Mouse (Mus musculus): ENCODE measurements around the gene C2.
"Not testable (repeated sequence)": the region's sequence is repeated elsewhere in the genome, so short reads cannot be mapped to it uniquely, and the experiment has no call there.

The C2 gene

DNA sequence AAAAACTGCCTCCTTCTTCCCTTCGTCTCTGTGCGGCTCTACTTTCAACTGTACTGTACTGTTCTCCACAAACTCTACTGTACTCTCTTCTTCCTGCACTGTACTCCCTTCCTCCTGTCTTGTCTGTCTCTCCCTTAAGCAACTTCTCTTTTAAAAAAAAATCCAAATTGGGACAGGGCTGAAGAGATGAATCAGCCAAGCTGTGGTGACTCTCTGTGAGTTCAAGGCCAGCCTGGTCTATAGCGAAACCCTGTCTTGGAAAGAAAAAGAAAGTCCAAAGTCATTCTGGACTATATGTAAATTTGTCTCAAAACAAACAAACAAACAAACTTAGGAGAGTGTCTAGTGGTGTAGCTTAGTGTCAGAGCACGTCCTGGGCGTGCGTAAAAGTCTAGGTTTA lies 23.7 kb downstream of the C2 start:
- no peak for DNase-seq

DNA sequence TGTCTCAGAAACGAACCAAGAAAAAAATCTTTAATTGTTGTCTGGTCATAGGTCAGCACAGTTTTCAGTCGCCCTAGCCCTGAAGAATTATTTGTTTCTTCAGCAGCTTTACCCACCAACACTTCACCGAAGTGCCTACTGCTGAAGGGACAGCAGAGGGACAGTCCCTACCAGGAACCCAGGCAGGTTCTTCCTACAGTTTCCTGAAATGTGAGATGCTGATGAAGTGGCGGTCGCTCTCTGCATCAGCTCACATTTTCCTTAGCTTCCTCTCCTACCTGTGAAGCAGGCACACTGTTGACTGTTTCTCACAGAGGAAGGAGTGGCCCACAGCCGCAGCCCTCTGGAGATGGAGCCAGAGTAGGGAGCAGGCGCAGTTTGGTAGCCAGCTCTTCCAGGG lies 32.1 kb downstream of the C2 start:
- DNase-seq = no peak

GRCm38 (mm10) chr17:34862416-34863081 lies 35.5 kb downstream of the C2 start, which contains the start of gene Cfb:
Cfb (minus strand) TSS chr17:34862518.
- no peak for DNase-seq

DNA sequence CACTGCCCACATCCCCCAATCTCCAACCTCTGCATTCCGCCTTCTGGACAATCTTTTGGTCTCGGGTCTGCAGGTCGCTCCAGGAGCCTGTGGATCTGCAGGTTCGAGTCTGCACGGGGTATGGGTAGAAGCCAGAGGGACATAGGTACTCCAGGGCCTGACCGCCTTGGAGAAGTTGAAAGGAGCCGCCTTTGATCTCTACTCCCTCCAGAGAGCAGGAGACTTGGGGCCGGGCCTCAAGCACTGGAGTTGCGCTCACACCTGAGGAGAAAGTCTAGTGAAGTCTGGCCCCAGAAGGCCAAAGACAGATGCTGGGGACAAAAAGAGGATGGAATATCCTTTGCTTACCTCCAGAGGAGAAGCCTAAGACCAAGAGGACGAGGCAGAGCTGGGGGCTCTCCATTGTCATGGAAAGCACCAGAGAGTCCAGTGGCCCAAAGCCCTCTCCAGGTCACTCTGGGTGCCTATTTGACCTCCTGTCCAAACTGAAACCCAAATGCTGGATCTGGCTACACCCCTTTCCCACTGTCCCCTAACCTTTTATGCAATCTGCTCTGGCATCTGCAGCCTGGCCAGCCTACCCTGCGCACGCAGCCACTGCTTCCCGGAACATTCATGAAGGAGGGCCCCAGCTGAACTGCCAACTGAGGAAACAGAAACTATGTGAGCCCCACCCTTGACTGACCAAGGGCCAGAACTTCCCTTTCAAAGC lies 36.2 kb downstream of the C2 start:
- DNase-seq = peak; percentile 69

DNA sequence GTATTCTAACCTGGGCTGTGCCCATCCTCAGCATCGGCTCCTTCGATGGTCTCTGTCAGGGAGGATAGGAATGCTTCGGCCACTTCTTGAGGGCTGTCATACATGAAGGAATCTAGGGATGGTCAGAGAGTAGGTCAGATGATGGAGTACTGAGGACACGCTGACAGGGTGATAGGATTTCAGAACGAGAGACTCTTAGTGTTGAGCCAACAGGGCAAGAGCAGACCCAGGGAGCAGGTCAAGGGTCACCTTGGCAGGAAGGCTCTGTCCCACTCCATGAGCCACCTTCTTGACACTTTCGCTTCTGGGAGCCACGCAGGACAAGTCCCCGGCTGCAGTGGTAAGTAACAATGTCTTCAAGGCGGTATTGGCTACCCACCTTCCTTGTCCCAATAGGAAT lies 37.6 kb downstream of the C2 start:
- no peak for DNase-seq

DNA sequence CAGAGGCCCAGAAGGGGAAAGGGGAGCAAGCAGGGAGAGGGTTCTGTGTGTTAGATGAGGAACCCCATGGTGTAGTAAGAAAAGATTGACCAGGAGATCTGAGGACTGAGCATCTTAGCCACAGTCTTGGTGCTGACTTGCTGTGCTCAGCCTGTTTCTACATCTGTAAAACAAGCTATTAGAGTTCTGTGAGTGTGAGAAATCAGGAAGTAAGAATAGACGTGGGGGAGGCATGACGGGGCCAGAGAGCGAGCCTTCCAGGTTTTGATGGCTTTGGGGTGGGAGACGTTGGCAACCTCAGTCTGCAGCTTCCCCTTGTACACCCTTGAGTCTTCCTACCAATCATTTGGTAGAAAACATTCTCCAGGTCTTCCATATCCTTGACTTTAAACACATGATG lies 39.4 kb downstream of the C2 start:
- DNase-seq = no peak

DNA sequence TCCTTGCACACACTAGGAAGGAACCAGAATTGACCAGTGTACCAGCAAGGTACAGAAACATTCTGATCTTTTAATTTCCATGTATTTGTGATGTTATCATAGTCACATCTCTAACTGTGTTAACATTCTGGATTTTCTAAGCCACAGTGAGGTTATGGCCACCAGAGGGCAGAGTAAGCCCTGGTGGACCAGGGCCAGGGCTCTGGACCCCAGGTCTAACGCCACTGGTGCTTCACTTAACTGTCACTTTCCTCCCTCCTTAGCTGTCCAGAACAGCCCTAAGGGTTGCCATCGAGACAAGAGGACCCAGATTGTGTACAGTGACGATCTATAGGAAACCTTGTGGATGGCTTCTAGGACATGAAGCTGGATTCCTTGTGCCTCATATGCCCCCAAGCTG lies 42.2 kb downstream of the C2 start:
- DNase-seq = peak; percentile 71

GRCm38 (mm10) chr17:34854761-34855160 lies 43.3 kb downstream of the C2 start:
- no peak for DNase-seq

- no peak for DNase-seq
Measured at GRCm38 (mm10) chr17:34853511-34853910, 44.6 kb downstream of the C2 start.

- DNase-seq = no peak
Measured at GRCm38 (mm10) chr17:34850517-34851125, 47.4 kb downstream of the C2 start.

DNA sequence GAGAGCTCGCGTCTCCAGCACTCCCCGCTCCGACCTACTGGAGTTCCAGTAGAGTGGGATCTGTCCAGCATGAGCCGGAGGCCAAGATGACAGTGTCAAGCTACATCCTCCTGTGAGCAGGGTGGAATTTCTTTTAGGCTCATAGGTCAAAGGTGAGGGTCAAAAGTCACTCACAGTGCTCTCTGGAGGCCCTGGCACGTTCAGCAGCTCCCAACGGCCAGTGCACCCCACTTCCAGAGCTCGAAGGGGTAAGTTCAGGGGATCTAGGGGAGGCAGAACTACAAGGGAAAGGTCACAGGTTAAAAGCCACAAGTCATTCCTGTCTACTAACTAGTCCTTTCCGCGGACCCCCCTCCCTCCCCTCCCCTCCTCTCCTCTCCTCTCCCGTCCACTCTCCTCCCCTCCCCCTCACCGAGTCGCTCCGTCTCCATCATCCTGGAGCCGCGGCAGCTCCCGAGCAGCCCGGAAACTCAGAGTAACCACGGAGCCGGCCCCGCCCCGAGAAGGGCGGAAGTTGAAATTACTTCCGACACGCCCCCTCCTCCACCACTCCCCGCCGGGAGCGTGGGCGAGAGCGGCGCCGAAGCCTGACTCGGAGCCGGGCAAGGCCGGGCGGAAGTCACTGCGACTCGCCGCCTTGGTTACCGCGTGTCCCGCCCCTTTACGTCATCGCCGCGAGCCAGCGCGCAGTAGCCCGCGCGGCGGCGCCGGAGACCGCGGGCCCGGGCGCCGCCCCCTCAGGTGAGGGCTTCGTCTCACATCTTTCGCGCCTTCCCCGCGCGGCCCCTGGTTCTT lies 48.1 kb downstream of the C2 start, which contains the start of the genes Skiv2l and Nelfe:
Skiv2l (minus strand) TSS at position 489 of the 795 bp plus-strand sequence.
Nelfe (plus strand) TSS at position 670 of the 795 bp plus-strand sequence.
- DNase-seq = peak; percentile 98

DNA sequence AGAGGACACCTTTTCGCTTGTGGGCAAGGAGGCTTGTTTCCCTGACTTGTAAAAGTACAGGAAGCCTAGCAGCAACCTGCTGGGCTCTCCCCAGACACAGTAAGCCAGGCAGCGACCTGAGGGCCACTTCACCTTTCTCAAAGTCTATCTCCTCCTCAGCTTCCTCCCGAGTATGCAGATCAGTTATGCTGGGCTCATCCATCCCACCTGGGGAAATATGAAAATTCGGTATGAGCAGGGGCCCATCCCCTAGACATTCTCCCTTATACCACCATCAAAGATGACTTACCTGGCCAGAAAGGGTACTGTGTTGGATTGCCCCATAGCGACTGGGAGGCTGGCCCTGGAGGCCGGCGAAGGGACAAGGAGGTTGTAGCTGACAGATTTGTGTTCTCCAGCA lies 50.5 kb downstream of the C2 start:
- DNase-seq = no peak

DNA sequence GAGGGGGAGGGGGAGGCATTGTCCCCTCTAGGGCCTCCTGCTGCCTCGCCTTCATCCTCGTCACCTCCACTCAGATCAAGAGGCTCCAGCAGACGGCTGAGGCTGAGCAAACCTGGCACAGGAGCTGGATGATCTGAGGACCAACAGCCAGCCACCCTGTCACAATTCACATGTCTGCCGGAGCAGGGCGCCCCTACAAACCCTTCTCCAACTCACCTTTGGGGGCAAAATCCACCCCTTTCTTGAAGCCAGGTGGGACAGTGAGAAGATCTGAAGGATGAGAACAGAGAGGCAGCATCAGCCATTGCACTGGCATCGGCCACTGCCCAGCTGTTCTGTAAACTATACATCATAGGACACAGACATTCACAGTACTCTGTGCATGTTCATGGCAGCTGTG lies 50.9 kb downstream of the C2 start:
- no peak for DNase-seq

GRCm38 (mm10) chr17:34844884-34845283 lies 53.2 kb downstream of the C2 start:
- DNase-seq = no peak

GRCm38 (mm10) chr17:34840736-34841307 lies 57.2 kb downstream of the C2 start:
- DNase-seq = no peak

DNA sequence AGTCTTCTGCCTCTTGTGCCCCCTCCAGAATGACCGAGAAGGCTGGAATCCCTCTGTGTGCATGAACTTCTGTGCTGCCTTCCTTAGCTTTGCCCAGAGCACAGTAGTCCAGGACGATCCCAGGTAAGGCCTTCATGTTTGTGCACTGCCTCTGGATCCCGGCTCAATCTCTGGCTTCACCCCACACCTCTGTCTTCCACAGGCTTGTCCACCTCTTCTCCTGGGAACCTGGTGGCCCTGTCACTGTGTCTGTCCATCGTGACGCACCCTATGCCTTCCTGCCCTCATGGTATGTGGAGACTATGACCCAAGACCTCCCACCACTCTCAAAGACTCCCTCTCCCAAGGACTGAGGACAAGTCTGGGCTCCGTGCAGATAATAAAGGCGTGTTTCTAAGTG lies 59.3 kb downstream of the C2 start:
- no peak for DNase-seq

DNA sequence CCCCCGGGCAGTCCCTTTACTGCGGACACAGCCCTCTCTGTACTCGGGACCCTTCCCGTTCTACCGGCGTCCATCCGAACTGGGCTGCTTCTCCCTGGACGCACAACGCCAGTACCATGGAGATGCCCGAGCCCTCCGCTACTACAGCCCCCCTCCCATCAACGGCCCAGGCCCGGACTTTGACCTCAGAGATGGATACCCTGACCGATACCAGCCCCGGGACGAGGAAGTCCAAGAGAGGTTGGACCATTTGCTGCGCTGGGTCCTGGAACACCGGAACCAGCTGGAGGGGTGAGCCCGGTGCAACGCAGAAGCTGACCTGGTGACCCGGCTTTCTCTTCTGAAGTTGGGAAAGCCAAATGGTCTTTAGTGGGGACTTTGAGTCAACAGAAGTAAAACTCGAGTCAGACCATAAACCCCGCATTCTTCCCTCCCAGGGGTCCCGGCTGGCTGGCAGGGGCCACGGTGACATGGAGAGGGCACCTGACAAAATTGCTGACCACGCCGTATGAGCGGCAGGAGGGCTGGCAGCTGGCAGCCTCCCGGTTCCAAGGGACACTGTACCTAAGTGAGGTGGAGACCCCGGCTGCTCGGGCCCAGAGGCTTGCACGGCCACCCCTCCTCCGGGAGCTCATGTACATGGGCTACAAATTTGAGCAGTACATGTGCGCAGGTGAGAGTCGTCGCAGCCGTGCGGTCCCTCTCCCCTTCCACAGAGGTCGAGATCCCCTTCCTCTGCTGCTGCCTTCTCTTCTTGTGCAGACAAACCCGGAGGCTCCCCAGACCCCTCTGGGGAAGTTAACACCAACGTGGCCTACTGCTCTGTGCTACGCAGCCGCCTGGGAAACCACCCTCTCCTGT lies 60.4 kb downstream of the C2 start:
- DNase-seq = no peak

- peak; percentile 97 for DNase-seq
Measured at GRCm38 (mm10) chr17:34836856-34837221, 61.2 kb downstream of the C2 start, which contains the start of the genes Stk19 and Dxo. Stk19 (minus strand) TSS chr17:34836945. Dxo (plus strand) TSS chr17:34837019.

- no peak for DNase-seq
Measured at GRCm38 (mm10) chr17:34836155-34836855, 61.8 kb downstream of the C2 start.

- not testable (repeated sequence) for DNase-seq
Measured at GRCm38 (mm10) chr17:34830776-34831175, 67.3 kb downstream of the C2 start.

GRCm38 (mm10) chr17:34814818-34815370 lies 83.2 kb downstream of the C2 start:
- DNase-seq = no peak
